Mouse (Mus musculus): ENCODE data around the gene Celsr1. TPM values are rescaled to one million over a fixed set of nuclear protein-coding genes. Genes with fewer than 3 reads are reported as not detected.

The Celsr1 gene
- polyA plus RNA-seq (2016; fragmentation: Nextera tagmentation; extraction: Ambion mirVana) = 1.2 and 1.5 TPM in 2 replicates

DNA sequence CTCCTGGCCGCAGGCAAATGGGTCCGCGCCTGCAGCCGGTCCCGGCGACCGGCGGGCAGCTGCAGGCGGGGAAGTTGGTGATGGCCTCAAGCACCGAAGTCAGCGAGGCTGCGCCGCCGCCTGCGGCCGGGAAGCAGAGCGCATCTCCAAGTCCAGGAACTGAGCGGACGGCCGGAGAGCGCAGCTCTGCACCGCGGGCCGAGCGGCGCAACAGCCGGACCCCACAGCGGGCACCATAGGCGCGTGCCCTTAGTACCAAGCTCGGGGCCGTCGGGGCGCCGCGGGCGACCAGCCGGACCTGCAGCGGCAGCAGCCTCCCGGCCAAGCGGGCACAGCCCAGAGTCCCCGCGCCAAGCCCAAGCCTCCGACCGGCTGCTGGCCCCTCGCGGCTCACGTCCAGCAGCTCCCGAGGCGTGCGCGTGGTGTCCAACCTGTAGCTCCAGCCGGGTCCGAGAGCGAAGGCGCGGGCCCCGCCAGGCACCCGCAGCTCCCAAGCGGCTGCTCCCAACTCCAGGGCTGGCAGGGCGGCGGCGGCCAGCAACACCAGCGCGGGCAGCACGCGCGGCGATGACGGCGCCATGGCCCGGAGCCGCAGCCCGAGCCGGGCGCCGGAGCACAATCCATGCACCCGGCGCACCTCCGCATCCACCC is at the start of gene Celsr1:
TSS of gene Celsr1 (minus strand) at position 587 of the 651 bp plus-strand sequence.
- H3K27me3 ChIP-seq (replicated peaks; ENCODE audit: low read depth, poor library complexity, severe bottlenecking) = peaks cover 60% of the 10 kb centered on the region
- peaks cover 56% of the 10 kb centered on the region for H3K4me1 ChIP-seq
- H3K36me3 ChIP-seq (replicated peaks) = peaks cover 39% of the 10 kb centered on the region
- peak; percentile 67 for DNase-seq (ENCODE audit: low spot score)
- under 1% methylated on average over 80 of the region's 80 CpGs for WGBS
- H3K9me3 ChIP-seq = peaks cover 29% of the 10 kb centered on the region
- peak within 1 kb of the TSS; percentile 83 for H3K27ac ChIP-seq (replicated peaks)
- peak within 1 kb of the TSS; percentile 70 for H3K4me3 ChIP-seq

DNA sequence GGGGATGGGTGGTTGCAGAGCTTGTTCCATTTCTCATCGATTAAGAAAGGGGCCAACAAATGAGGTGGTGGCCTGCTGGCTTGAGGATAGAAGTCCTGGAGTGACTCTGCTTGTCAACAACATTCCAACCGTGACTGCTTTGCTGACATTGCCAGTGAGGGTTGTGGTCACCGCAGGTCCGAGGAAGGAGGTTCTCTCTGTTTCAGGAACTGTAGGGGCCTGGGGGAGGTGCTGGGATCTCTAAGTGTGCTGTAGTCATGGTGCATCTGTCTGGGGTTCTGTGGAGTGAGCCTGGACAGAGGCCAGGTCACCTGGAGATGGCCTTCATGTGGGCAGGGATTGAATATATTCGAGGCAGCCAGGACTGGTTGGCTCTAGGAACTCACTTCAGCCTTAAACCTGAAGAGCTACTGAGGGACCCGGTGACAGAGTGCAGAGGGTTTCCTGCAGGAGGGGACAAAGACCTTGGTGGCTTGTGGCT is 49.7 kb upstream of the Celsr1 start:
- 47% methylated on average over 6 of the region's 6 CpGs for WGBS
- peaks cover 89% of the 10 kb centered on the region for H3K4me1 ChIP-seq
- H3K36me3 ChIP-seq (replicated peaks) = no peaks in the 10 kb centered on the region
- no peaks in the 10 kb centered on the region for H3K9me3 ChIP-seq
- H3K4me3 ChIP-seq = no peak overlapping the region
- H3K27ac ChIP-seq (replicated peaks) = no peak overlapping the region
- no peaks in the 10 kb centered on the region for H3K27me3 ChIP-seq (replicated peaks; ENCODE audit: low read depth, poor library complexity, severe bottlenecking)
- DNase-seq (ENCODE audit: low spot score) = no peak

GRCm38 (mm10) chr15:86082551-86082961 is 49.0 kb upstream of the Celsr1 start:
- Histone ChIP-seq H3K27me3 (replicated peaks; ENCODE audit: low read depth, poor library complexity, severe bottlenecking) (no peaks in the 10 kb centered on the region), H3K27ac (replicated peaks) (no peak overlapping the region), H3K4me3 (no peak overlapping the region), H3K4me1 (peaks cover 87% of the 10 kb centered on the region), H3K9me3 (no peaks in the 10 kb centered on the region), H3K36me3 (replicated peaks) (no peaks in the 10 kb centered on the region)
- WGBS = 90% methylated on average over 11 of the region's 11 CpGs
- no peak for DNase-seq (ENCODE audit: low spot score)

- Histone ChIP-seq H3K4me3 (no peak overlapping the region), H3K27me3 (replicated peaks; ENCODE audit: low read depth, poor library complexity, severe bottlenecking) (no peaks in the 10 kb centered on the region), H3K36me3 (replicated peaks) (no peaks in the 10 kb centered on the region), H3K9me3 (no peaks in the 10 kb centered on the region), H3K4me1 (peaks cover 82% of the 10 kb centered on the region), H3K27ac (replicated peaks) (no peak overlapping the region)
- WGBS = 44% methylated on average over 12 of the region's 12 CpGs
- DNase-seq (ENCODE audit: low spot score) = no peak
Measured at GRCm38 (mm10) chr15:86081654-86082053, 48.1 kb upstream of the Celsr1 start.

- Histone ChIP-seq H3K4me1 (peaks cover 80% of the 10 kb centered on the region), H3K27me3 (replicated peaks; ENCODE audit: low read depth, poor library complexity, severe bottlenecking) (no peaks in the 10 kb centered on the region), H3K4me3 (no peak overlapping the region), H3K27ac (replicated peaks) (no peak overlapping the region), H3K9me3 (no peaks in the 10 kb centered on the region), H3K36me3 (replicated peaks) (no peaks in the 10 kb centered on the region)
- no peak for DNase-seq (ENCODE audit: low spot score)
- 90% methylated on average over 1 of the region's 1 CpGs for WGBS
Measured at GRCm38 (mm10) chr15:86080408-86080807, 46.8 kb upstream of the Celsr1 start.

DNA sequence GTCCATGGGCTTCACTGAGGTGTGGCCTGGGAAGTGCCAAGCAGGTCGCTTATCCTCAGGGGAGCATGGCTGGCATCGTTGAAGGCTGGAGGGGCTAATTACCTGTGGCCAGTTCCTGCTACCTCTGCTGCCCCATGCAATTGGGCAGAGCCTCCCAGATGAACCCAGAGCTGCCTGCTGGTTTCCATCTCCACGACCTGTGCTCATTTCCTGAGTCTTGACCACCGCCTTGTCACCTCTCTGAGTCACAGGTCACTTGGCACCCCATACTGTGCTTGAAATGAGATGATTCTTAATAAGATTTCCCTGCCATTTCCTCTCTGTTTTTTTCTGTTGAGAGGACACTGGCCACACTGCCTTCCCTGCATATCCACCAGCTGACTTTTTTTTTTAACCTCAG is 46.3 kb upstream of the Celsr1 start:
- Histone ChIP-seq H3K9me3 (no peaks in the 10 kb centered on the region), H3K4me3 (no peak overlapping the region), H3K27ac (replicated peaks) (no peak overlapping the region), H3K4me1 (peaks cover 74% of the 10 kb centered on the region), H3K36me3 (replicated peaks) (no peaks in the 10 kb centered on the region), H3K27me3 (replicated peaks; ENCODE audit: low read depth, poor library complexity, severe bottlenecking) (no peaks in the 10 kb centered on the region)
- WGBS = 68% methylated on average over 4 of the region's 4 CpGs
- DNase-seq (ENCODE audit: low spot score) = no peak

DNA sequence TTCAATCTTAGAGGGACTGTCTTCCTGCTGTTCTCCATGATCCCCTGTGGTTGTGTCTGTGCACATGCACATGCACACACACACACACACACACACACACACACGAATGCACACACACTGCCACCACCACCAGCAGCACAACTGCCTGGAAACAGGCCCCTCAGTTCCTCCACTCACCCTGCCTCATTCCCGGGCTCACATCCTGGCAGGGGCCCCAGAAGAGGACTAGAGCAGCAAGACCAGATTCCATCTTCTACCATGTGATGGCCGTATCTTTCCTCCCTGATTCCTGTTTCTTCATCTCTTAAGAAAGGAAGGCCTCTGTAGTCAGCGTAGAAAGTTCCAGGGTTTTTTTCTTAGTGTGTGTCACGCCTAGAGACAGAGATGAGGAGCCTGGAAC is 45.9 kb upstream of the Celsr1 start:
- Histone ChIP-seq H3K36me3 (replicated peaks) (0 out of 2 replicates have a peak, but pooled peaks cover 2% of the 10 kb centered on the region), H3K9me3 (no peaks in the 10 kb centered on the region), H3K27ac (replicated peaks) (no peak overlapping the region), H3K27me3 (replicated peaks; ENCODE audit: low read depth, poor library complexity, severe bottlenecking) (no peaks in the 10 kb centered on the region), H3K4me3 (no peak overlapping the region), H3K4me1 (peaks cover 73% of the 10 kb centered on the region)
- no peak for DNase-seq (ENCODE audit: low spot score)
- WGBS = 84% methylated on average over 5 of the region's 5 CpGs

DNA sequence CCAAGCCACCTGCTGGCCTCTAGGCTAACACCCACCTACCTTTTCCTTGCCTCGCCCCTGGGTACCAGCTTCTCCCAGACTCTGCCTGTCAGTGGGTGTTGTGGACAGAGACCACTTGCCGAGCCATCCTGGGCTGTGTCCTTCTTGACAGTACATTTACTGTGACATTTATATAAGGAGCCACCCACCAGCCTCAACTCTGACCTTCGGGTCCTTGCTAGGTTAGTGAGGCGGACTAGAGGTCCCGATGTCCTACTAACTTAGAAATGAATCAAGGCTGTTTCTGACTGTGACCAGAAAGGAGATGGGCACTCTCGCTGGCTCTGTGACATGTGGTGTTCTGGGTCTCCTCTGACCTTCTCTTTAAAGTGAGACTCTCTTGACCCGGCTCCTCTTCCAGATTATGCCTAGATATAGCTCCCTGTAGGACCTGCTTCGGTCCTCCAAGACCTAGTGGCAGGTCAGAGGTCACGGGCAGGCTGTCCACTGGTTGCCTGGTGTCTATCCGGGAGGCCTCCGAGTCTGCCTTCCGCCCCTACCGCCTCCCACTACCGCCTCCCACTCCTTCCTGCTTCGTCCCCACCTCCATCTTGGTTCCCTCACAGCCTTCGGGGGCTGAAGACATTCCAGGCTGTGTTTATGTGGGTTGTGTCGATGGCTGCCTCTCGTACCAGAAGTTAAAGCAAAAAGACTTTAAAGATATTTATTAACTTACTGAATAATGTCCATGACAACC is 45.1 kb upstream of the Celsr1 start:
- H3K9me3 ChIP-seq = no peaks in the 10 kb centered on the region
- H3K4me1 ChIP-seq = peaks cover 69% of the 10 kb centered on the region
- WGBS = 75% methylated on average over 18 of the region's 18 CpGs
- H3K27me3 ChIP-seq (replicated peaks; ENCODE audit: low read depth, poor library complexity, severe bottlenecking) = no peaks in the 10 kb centered on the region
- H3K4me3 ChIP-seq = no peak overlapping the region
- 0 out of 2 replicates have a peak, but pooled peaks cover 3% of the 10 kb centered on the region for H3K36me3 ChIP-seq (replicated peaks)
- H3K27ac ChIP-seq (replicated peaks) = no peak overlapping the region
- DNase-seq (ENCODE audit: low spot score) = no peak

GRCm38 (mm10) chr15:86077934-86078333 is 44.4 kb upstream of the Celsr1 start:
- 91% methylated on average over 5 of the region's 5 CpGs for WGBS
- Histone ChIP-seq H3K4me3 (no peak overlapping the region), H3K27ac (replicated peaks) (no peak overlapping the region), H3K36me3 (replicated peaks) (0 out of 2 replicates have a peak, but pooled peaks cover 6% of the 10 kb centered on the region), H3K27me3 (replicated peaks; ENCODE audit: low read depth, poor library complexity, severe bottlenecking) (no peaks in the 10 kb centered on the region), H3K9me3 (no peaks in the 10 kb centered on the region), H3K4me1 (peaks cover 62% of the 10 kb centered on the region)
- no peak for DNase-seq (ENCODE audit: low spot score)

DNA sequence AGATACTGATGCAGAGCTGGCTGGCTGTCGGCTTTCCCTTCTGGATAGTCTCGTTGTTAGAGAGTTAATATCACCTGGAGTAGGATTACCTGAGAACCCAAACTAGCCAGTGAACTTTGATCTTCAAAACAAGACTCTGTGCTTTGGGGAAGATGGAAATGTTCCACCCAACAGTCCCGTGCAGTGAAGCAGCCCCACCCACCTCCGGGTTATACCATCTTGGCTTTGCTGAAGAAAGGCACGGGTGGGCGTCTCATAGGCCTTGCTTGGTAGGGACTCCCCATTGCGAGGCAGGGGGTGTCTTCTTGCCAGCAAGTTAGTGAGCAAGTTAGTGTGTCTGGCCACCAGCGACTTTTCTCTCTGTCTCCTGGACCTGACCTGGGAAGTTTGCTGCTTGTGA is 42.8 kb upstream of the Celsr1 start:
- H3K4me3 ChIP-seq = no peak overlapping the region
- H3K27ac ChIP-seq (replicated peaks) = no peak overlapping the region
- no peak for DNase-seq (ENCODE audit: low spot score)
- H3K9me3 ChIP-seq = no peaks in the 10 kb centered on the region
- H3K36me3 ChIP-seq (replicated peaks) = 0 out of 2 replicates have a peak, but pooled peaks cover 6% of the 10 kb centered on the region
- 87% methylated on average over 8 of the region's 8 CpGs for WGBS
- H3K4me1 ChIP-seq = peaks cover 47% of the 10 kb centered on the region
- H3K27me3 ChIP-seq (replicated peaks; ENCODE audit: low read depth, poor library complexity, severe bottlenecking) = no peaks in the 10 kb centered on the region

GRCm38 (mm10) chr15:86076048-86076315 is 42.4 kb upstream of the Celsr1 start:
- 78% methylated on average over 2 of the region's 2 CpGs for WGBS
- H3K27me3 ChIP-seq (replicated peaks; ENCODE audit: low read depth, poor library complexity, severe bottlenecking) = no peaks in the 10 kb centered on the region

DNA sequence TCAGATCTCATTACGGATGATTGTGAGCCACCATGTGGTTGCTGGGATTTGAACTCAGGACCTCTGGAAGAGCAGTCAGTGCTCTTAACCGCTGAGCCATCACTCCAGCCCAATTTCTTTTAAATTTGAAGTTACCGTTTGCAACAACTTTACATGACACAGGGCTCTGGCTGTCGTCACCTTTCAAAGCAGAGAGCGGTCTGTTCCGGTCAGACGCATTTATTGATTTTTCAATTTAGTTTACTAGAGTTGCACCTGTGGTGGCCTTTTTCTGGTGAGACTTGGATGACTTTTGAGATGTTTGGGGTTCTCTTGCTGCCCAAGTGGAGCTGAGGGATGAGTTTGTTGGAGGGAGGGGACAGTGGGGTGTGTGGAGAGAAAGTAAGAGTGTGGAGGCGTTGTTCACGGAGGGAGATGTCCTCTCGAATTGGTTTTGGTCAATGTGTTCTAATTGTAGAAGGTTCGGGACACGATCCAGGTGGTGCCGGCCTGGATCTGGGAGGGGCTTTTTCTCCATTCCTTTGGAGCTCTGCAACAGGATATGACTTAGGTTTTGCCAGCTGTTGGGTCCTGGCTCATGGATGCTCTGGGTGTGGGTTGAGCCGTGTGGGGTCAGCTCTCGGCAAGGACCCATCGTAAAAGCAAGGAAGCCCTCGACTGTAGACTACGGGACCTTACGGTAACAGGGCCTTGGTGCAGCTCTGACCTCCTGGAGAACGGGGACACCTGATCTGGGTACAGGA is 41.9 kb upstream of the Celsr1 start:
- DNase-seq (ENCODE audit: low spot score) = no peak
- Histone ChIP-seq H3K27ac (replicated peaks) (no peak overlapping the region), H3K4me1 (peaks cover 46% of the 10 kb centered on the region), H3K27me3 (replicated peaks; ENCODE audit: low read depth, poor library complexity, severe bottlenecking) (no peaks in the 10 kb centered on the region), H3K36me3 (replicated peaks) (0 out of 2 replicates have a peak, but pooled peaks cover 6% of the 10 kb centered on the region), H3K9me3 (no peaks in the 10 kb centered on the region), H3K4me3 (no peak overlapping the region)
- WGBS = 92% methylated on average over 20 of the region's 20 CpGs

More at GRCm38 (mm10) chr15:86076048-86076315, 42.4 kb upstream of the Celsr1 start:
- no peaks in the 10 kb centered on the region for H3K9me3 ChIP-seq
- H3K27ac ChIP-seq (replicated peaks) = no peak overlapping the region
- 0 out of 2 replicates have a peak, but pooled peaks cover 6% of the 10 kb centered on the region for H3K36me3 ChIP-seq (replicated peaks)
- no peak overlapping the region for H3K4me3 ChIP-seq
- H3K4me1 ChIP-seq = peaks cover 46% of the 10 kb centered on the region
- DNase-seq (ENCODE audit: low spot score) = no peak

All from embryonic facial prominence, embryonic 10.5 days (tissue).